Mouse (Mus musculus) heart, adult 2 months (tissue): ENCODE data around the gene Dop1b. TPM values are rescaled to one million over a fixed set of nuclear protein-coding genes. Genes with fewer than 3 reads are reported as not detected.

Source experiments
- DNase-seq, 2 experiments: peaks; one replicate each; pipeline ENCODE4 v3.0.0; 2021
- H3K27ac ChIP-seq: fragments of 200-600 bp; 2 replicates; pipeline ENCODE4 v1.8.1; 2022
- H3K27me3 ChIP-seq: fragments of 200-500 bp; 2 replicates; pipeline ENCODE4 v1.6.1; 2012; ENCODE audit warnings: mild to moderate bottlenecking, low read length, inconsistent platforms, mixed read lengths; ENCODE audit not compliant: control insufficient read depth, insufficient read depth
- H3K36me3 ChIP-seq: fragments of 200-500 bp; 2 replicates; pipeline ENCODE4 v1.6.1; 2012; ENCODE audit warnings: low read length, inconsistent platforms; ENCODE audit not compliant: control insufficient read depth, insufficient read depth
- H3K4me1 ChIP-seq: fragments of 200-500 bp; 2 replicates; pipeline ENCODE4 v1.6.1; 2011; ENCODE audit warnings: low read length; ENCODE audit not compliant: control insufficient read depth, insufficient read depth
- H3K4me3 ChIP-seq: fragments of 200-600 bp; 2 replicates; pipeline ENCODE4 v1.8.1; 2022
- H3K79me2 ChIP-seq: fragments of 200-500 bp; replicated peaks from 2 replicates; pipeline ENCODE4 v1.6.1; 2012; ENCODE audit warnings: mild to moderate bottlenecking, inconsistent platforms, low read length, moderate library complexity, mixed read lengths; ENCODE audit not compliant: control insufficient read depth, insufficient read depth
- H3K9ac ChIP-seq: fragments of 200-500 bp; 2 replicates; pipeline ENCODE4 v1.6.1; 2012; ENCODE audit warnings: low read depth, mild to moderate bottlenecking, control low read depth, inconsistent platforms, low read length, mixed read lengths
- CTCF ChIP-seq: fragments of 200-600 bp; IDR thresholded peaks from 2 replicates; pipeline ENCODE4 v1.8.1; 2022; ENCODE audit warnings: antibody characterized with exemption, mild to moderate bottlenecking, moderate library complexity
- EP300 ChIP-seq: fragments of 200-500 bp; IDR thresholded peaks from 2 replicates; pipeline ENCODE4 v1.6.1; 2011; ENCODE audit warnings: low read depth, low read length, control low read depth; ENCODE audit not compliant: insufficient read depth
- POLR2A ChIP-seq: fragments of 200-500 bp; IDR thresholded peaks from 2 replicates; pipeline ENCODE4 v1.6.1; 2011; ENCODE audit warnings: mild to moderate bottlenecking, low read depth, low read length, control low read depth; ENCODE audit not compliant: insufficient read depth
- WGBS: fragments of 180-500 bp; shearing (Covaris S2); methylation state at CpG from one replicate; pipeline ENCODE4 v1.1.7; 2018; 5-methylcytosine and 5-hydroxymethylcytosine counted together
- intact Hi-C: fragments of 180-260 bp; cut with DNase I; formaldehyde crosslinking; loops from one replicate; pipeline ENCODE4 v1.15.1; 2025
- polyA plus RNA-seq: library from polyadenylated mRNA; depleted of rRNA; stranded (reverse); fragments of >200 nt; gene quantifications from 2 replicates; pipeline ENCODE4 v1.2.3, GENCODE M21; 2012; rRNA removed
- total RNA-seq, 2 experiments: library from RNA; stranded (reverse); gene quantifications; 2 replicates each; pipeline ENCODE4 v1.2.3; 2021

Dop1b gene
- total and polyA plus RNA-seq, 3 experiments = 15.5 to 17.6 (median 15.7) TPM

DNA sequence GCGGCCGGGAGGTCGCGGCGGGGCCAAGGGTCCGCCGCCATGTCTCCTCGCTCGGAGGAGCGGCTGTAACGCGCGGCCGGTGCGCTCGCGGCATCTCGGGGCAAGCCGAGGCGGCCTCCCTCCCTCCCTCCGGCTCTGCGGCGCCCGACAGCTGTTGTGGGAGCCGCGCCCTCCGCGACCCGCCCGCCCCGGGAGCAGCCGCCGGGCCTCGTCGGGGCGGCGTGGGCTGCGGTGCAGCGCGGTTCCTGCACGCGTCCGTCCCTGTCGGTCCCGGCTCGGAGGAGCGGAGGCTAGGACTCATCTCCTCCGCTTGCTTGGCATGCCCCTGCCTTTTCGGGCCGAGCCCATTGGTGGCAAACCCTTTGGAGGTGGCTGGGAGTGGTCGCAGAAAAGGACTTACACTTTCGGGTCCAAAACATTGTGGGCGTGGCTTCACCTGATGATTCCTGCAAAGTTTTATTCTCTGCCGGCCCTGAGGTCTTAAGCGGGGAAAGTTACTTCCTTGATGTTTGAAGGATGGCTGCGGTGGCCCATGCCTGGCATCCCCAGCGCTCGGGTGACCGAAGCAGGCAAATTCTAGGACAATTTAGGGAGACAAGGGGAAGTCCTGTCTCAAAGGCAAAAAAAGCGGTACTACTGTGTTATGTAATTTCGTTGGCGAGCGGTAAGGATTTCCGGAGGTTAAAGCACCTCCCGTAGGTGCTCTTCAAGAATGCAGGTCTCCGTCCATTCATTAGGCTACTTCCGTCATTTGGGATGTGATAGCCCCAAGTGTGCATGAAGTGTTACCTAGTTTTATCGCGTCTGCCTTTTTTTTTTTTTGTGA is 121.0 kb downstream of the Dop1b start:
- no peaks in the 10 kb centered on the region for H3K27me3 ChIP-seq
- H3K4me3 ChIP-seq = peak overlapping the region; percentile 77
- no peak for DNase-seq
- TF ChIP-seq POLR2A (no peak), EP300 (no peak), CTCF (no peak)
- intact Hi-C loops = loop anchor here (5.0 to 10.0 kb wide), 3 partner anchors 50 to 225 kb away; partner anchors contain the start of genes Cbr1, Chaf1b and Dop1b
- H3K9ac ChIP-seq = peak overlapping the region; percentile 92
- H3K4me1 ChIP-seq = peaks cover 5% of the 10 kb centered on the region
- peaks cover 5% of the 10 kb centered on the region; the same call in 1 of the 2 replicates for H3K79me2 ChIP-seq
- peak overlapping the region; percentile 92 for H3K27ac ChIP-seq
- under 1% methylated on average over 60 of the region's 69 CpGs for WGBS
- peaks cover 6% of the 10 kb centered on the region for H3K36me3 ChIP-seq

DNA sequence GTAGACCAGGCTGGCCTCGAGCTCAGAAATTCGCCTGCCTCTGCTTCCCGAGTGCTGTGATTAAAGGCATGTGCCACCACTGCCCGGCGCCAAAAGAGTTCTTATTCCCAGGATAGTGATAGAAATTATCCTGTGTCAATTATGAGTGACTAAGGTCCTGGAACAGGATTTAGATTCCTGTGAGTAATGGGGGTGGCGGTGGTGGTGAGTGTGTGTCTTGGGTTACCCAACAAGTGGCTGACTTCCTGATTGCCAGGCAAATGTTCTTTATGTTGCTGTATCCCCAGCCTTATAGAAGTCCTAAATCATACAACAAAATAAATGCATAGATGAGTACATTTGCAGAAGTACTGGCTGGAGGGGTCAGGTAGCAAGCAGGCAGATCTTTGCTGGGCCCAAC is 121.8 kb downstream of the Dop1b start:
- no peak for DNase-seq
- Histone ChIP-seq H3K79me2 (peaks cover 5% of the 10 kb centered on the region; the same call in 1 of the 2 replicates), H3K4me3 (no peak overlapping the region), H3K9ac (no peak overlapping the region), H3K36me3 (peaks cover 6% of the 10 kb centered on the region), H3K27ac (no peak overlapping the region), H3K27me3 (no peaks in the 10 kb centered on the region), H3K4me1 (peaks cover 5% of the 10 kb centered on the region)
- TF ChIP-seq CTCF = no peak
- TF ChIP-seq POLR2A = no peak
- no peak for TF ChIP-seq EP300
- 84% methylated on average over 6 of the region's 6 CpGs for WGBS
- intact Hi-C loops = loop anchor here (5.0 to 10.0 kb wide), 3 partner anchors 49 to 226 kb away; partner anchors contain the start of genes Cbr1, Chaf1b and Dop1b

DNA sequence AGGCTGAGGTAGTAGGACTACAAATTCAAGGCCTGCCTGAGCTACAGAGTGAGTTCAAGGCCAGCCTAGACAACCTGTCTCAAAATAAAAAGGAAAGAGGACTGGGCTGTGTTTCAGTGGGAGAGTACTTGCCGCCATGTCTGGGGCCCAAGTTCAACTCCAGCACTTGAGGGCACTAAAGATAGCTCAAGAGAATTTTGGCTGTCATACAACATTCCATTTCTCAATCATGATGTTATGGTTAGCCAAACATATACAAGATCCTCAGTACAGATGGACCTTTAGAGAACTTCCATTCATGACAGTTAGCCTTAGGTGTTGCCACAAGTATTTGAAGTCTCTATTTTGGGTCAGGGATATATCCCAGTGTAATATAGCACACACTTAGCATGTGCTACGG is 122.4 kb downstream of the Dop1b start:
- no peak for TF ChIP-seq CTCF
- no peak for TF ChIP-seq EP300
- no peak for TF ChIP-seq POLR2A
- H3K27ac ChIP-seq = no peak overlapping the region
- no peak overlapping the region for H3K4me3 ChIP-seq
- H3K36me3 ChIP-seq = peaks cover 6% of the 10 kb centered on the region
- WGBS = 64% methylated on average over 2 of the region's 2 CpGs
- DNase-seq = no peak
- H3K27me3 ChIP-seq = no peaks in the 10 kb centered on the region
- no peak overlapping the region for H3K9ac ChIP-seq
- intact Hi-C loops = loop anchor here (5.0 to 10.0 kb wide), 3 partner anchors 48 to 227 kb away; partner anchors contain the start of genes Cbr1, Chaf1b and Dop1b
- peaks cover 5% of the 10 kb centered on the region for H3K4me1 ChIP-seq
- H3K79me2 ChIP-seq = peaks cover 5% of the 10 kb centered on the region; the same call in 1 of the 2 replicates

DNA sequence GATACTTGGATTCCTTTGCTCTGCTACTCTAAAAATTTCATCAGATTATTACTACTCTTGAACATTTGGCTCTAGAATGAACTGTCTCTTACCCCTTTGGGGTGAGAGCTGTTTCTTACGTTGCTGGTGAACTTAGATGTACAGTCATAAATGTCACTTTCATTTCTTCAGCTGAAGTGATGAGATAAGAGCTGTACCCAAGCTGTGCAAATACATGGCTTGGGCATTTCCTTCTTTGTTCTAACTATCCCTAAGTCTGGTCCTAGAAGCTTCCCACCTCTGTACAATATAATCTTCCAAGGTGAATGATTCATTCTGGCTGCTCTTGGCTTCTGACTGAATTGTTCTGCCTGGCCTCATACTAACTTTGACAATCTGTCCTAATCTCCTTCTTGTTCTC is 127.3 kb downstream of the Dop1b start:
- no peak overlapping the region for H3K4me3 ChIP-seq
- TF ChIP-seq EP300 (no peak), POLR2A (no peak), CTCF (no peak)
- 96% methylated on average over 1 of the region's 1 CpGs for WGBS

DNA sequence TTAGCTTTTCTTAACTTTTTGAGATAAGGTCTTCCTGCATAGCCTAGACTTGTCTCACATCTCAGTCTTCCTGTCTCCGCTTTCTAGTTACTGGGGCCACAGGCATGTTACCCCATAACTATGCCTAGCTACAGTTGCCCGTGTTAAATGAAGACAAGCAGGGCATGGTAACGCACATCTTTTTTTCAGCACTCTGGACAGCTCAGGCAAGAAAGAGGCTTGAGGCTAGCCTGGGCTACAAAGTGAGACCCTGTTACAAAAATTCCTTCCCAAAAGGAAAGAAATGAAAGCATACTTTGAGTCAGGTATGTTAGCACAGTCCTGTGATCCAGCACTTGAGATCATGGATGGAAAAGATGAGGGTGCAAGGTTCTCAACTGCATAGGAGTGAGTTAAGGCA is 138.8 kb downstream of the Dop1b start:
- Histone ChIP-seq H3K27ac (no peak overlapping the region), H3K9ac (no peak overlapping the region), H3K79me2 (no peaks in the 10 kb centered on the region), H3K4me1 (no peaks in the 10 kb centered on the region), H3K36me3 (peaks cover 2% of the 10 kb centered on the region), H3K4me3 (no peak overlapping the region), H3K27me3 (no peaks in the 10 kb centered on the region)
- no peak for TF ChIP-seq EP300
- TF ChIP-seq CTCF = no peak
- TF ChIP-seq POLR2A = no peak
- intact Hi-C loops = no loop called here
- WGBS = 94% methylated on average over 3 of the region's 3 CpGs
- DNase-seq = no peak

More for the DNA sequence above, 127.3 kb downstream of the Dop1b start:
- H3K36me3 ChIP-seq = peaks cover 5% of the 10 kb centered on the region
- intact Hi-C loops = loop anchor here (10.0 kb wide), 1 partner anchor 124 kb away; the partner anchor contains the start of gene Dop1b
- no peak overlapping the region for H3K9ac ChIP-seq
- H3K27me3 ChIP-seq = no peaks in the 10 kb centered on the region
- peaks cover 4% of the 10 kb centered on the region for H3K4me1 ChIP-seq
- DNase-seq = no peak
- peaks cover 11% of the 10 kb centered on the region for H3K79me2 ChIP-seq
- no peak overlapping the region for H3K27ac ChIP-seq

DNA sequence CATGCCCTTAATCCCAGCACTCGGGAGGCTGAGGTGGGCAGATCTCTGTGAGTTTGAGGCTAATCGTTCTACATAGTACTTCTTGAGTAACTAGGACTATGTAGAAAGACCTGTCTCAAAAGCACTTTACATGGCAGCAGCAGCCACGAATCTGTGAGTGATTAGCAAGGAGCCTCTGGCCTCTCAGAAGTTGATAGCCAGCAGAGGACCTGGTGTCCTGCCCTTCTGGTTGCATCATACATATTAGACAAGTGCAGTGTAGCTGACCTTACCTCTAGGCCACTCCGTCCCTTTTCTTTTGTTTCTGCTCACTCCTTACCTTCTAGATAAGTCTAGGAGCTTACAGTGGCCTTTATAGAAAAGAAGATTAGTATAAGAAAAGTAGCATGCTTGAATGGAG is 148.3 kb downstream of the Dop1b start:
- H3K79me2 ChIP-seq = no peaks in the 10 kb centered on the region
- H3K27ac ChIP-seq = no peak overlapping the region
- no peaks in the 10 kb centered on the region for H3K27me3 ChIP-seq
- no peak for DNase-seq
- H3K4me3 ChIP-seq = no peak overlapping the region
- no peaks in the 10 kb centered on the region for H3K4me1 ChIP-seq
- H3K36me3 ChIP-seq = peaks cover 3% of the 10 kb centered on the region; the same call in 1 of the 2 replicates
- H3K9ac ChIP-seq = no peak overlapping the region
- intact Hi-C loops = no loop called here
- TF ChIP-seq CTCF (no peak), POLR2A (no peak), EP300 (no peak)
- WGBS = 85% methylated on average over 4 of the region's 4 CpGs

Other genes with a start within 250 kb of the Dop1b start
- gene Setd4, start 107.8 kb upstream of the Dop1b start, total RNA-seq = under 1 TPM; 0.70 to 0.96 TPM
- 3.7 and 4.6 TPM in 2 replicates for gene Setd4, start 107.8 kb upstream of the Dop1b start, polyA plus RNA-seq
- gene Cbr1, start 106.1 kb upstream of the Dop1b start, total RNA-seq = 10 to 100 TPM; 28.3 to 32.0 TPM
- 45.5 and 46.8 TPM in 2 replicates for gene Cbr1, start 106.1 kb upstream of the Dop1b start, polyA plus RNA-seq
- gene Gm5678, start 83.8 kb upstream of the Dop1b start, total RNA-seq = 1 to 10 TPM; 1.6 to 2.5 TPM
- gene Gm5678, start 83.8 kb upstream of the Dop1b start, polyA plus RNA-seq = not detected in 2 replicates
- 1 to 10 TPM; 1.9 to 2.3 TPM for gene Cbr3, start 28.7 kb upstream of the Dop1b start, total RNA-seq
- gene Cbr3, start 28.7 kb upstream of the Dop1b start, polyA plus RNA-seq = 2.8 and 4.1 TPM in 2 replicates
- gene Morc3, start 120.2 kb downstream of the Dop1b start, total RNA-seq = 10 to 100 TPM; 15.3 to 17.3 TPM
- 4.8 and 11.7 TPM in 2 replicates for gene Morc3, start 120.2 kb downstream of the Dop1b start, polyA plus RNA-seq
- gene Chaf1b, start 172.0 kb downstream of the Dop1b start, total RNA-seq = 1 to 10 TPM in 1 of 2 experiments, under 1 TPM in 1; 0.70 to 1.4 TPM
- gene Chaf1b, start 172.0 kb downstream of the Dop1b start, polyA plus RNA-seq = 0.38 and 0.55 TPM in 2 replicates